Mouse (Mus musculus): ENCODE data around the gene Ccdc146. TPM values are rescaled to one million over a fixed set of nuclear protein-coding genes. Genes with fewer than 3 reads are reported as not detected.

The Ccdc146 gene
- polyA plus RNA-seq, 1 experiment from 2014 or later, result 0.36 TPM

GRCm38 (mm10) chr5:21261202-21261844 is 163.2 kb downstream of the Ccdc146 start:
- H3K36me3 ChIP-seq (ENCODE audit: control insufficient read depth, insufficient read depth, low read length), result no peaks in the 10 kb centered on the region
- H3K27me3 ChIP-seq (ENCODE audit: control insufficient read depth, insufficient read depth, low read length), result no peaks in the 10 kb centered on the region
- ATAC-seq (replicated peaks; ENCODE audit: low FRiP score), result no peak
- H3K9me3 ChIP-seq (ENCODE audit: control insufficient read depth, low read length), result no peaks in the 10 kb centered on the region
- DNase-seq (ENCODE audit: low spot score), result no peak
- H3K4me2 ChIP-seq (ENCODE audit: low read depth, low read length, severe bottlenecking), result no peak overlapping the region
- H3K27ac ChIP-seq (ENCODE audit: low read depth, low read length), result no peak overlapping the region
- peaks cover 3% of the 10 kb centered on the region; the same call in 1 of the 2 replicates for H3K4me1 ChIP-seq (replicated peaks; ENCODE audit: control insufficient read depth, insufficient read depth, low read length)
- WGBS, result 62% methylated on average over 6 of the region's 6 CpGs
- no peak overlapping the region for H3K4me3 ChIP-seq (ENCODE audit: low read depth, low read length)
- H3K9ac ChIP-seq (ENCODE audit: low read length), result no peak overlapping the region

- WGBS, result 80% methylated on average over 7 of the region's 7 CpGs
These were observed 163.7 kb downstream of the Ccdc146 start for GRCm38 (mm10) chr5:21260746-21261145.

DNA sequence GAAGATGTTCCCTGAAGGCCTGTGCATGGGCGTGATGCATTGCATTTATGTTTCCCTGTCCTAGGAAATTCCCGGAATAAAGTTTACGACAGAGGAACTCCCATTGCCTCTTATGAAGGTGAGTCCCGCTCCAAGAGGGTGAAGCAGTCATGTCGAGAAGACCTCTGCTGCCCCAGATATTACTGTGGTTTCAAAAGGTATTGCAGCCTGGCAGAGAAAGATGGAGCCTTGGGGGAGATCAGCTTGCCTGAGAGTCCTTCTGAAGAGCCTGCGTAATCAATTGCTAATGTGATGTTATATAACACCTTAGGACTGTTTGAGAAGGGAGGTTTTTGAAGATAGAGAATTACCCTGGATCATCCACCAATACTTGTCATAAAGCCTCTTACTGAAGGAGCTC is 166.7 kb downstream of the Ccdc146 start:
- Histone ChIP-seq H3K9ac (ENCODE audit: low read length) (no peak overlapping the region), H3K27me3 (ENCODE audit: control insufficient read depth, insufficient read depth, low read length) (no peaks in the 10 kb centered on the region), H3K9me3 (ENCODE audit: control insufficient read depth, low read length) (no peaks in the 10 kb centered on the region), H3K4me3 (ENCODE audit: low read depth, low read length) (no peak overlapping the region), H3K4me1 (replicated peaks; ENCODE audit: control insufficient read depth, insufficient read depth, low read length) (no peaks in the 10 kb centered on the region; the same call in 1 of the 2 replicates), H3K36me3 (ENCODE audit: control insufficient read depth, insufficient read depth, low read length) (no peaks in the 10 kb centered on the region), H3K27ac (ENCODE audit: low read depth, low read length) (no peak overlapping the region), H3K4me2 (ENCODE audit: low read depth, low read length, severe bottlenecking) (no peak overlapping the region)
- WGBS, result 72% methylated on average over 6 of the region's 6 CpGs
- DNase-seq (ENCODE audit: low spot score), result peak; percentile 37
- no peak for ATAC-seq (replicated peaks; ENCODE audit: low FRiP score)

More at GRCm38 (mm10) chr5:21260746-21261145, 163.7 kb downstream of the Ccdc146 start:
- no peak overlapping the region for H3K27ac ChIP-seq (ENCODE audit: low read depth, low read length)
- peaks cover 3% of the 10 kb centered on the region; the same call in 1 of the 2 replicates for H3K4me1 ChIP-seq (replicated peaks; ENCODE audit: control insufficient read depth, insufficient read depth, low read length)
- ATAC-seq (replicated peaks; ENCODE audit: low FRiP score) (no peak), DNase-seq (ENCODE audit: low spot score) (no peak)
- H3K36me3 ChIP-seq (ENCODE audit: control insufficient read depth, insufficient read depth, low read length), result no peaks in the 10 kb centered on the region
- H3K9ac ChIP-seq (ENCODE audit: low read length), result no peak overlapping the region
- no peaks in the 10 kb centered on the region for H3K9me3 ChIP-seq (ENCODE audit: control insufficient read depth, low read length)
- H3K27me3 ChIP-seq (ENCODE audit: control insufficient read depth, insufficient read depth, low read length), result no peaks in the 10 kb centered on the region
- H3K4me3 ChIP-seq (ENCODE audit: low read depth, low read length), result no peak overlapping the region
- H3K4me2 ChIP-seq (ENCODE audit: low read depth, low read length, severe bottlenecking), result no peak overlapping the region

- no peaks in the 10 kb centered on the region for H3K27me3 ChIP-seq (ENCODE audit: control insufficient read depth, insufficient read depth, low read length)
- H3K4me3 ChIP-seq (ENCODE audit: low read depth, low read length), result no peak overlapping the region
- H3K9ac ChIP-seq (ENCODE audit: low read length), result no peak overlapping the region
- DNase-seq (ENCODE audit: low spot score) (peak; percentile 28), ATAC-seq (replicated peaks; ENCODE audit: low FRiP score) (no peak)
- no peaks in the 10 kb centered on the region for H3K36me3 ChIP-seq (ENCODE audit: control insufficient read depth, insufficient read depth, low read length)
- H3K4me1 ChIP-seq (replicated peaks; ENCODE audit: control insufficient read depth, insufficient read depth, low read length), result no peaks in the 10 kb centered on the region; the same call in 1 of the 2 replicates
- no peak overlapping the region for H3K4me2 ChIP-seq (ENCODE audit: low read depth, low read length, severe bottlenecking)
- WGBS, result 73% methylated on average over 4 of the region's 4 CpGs
- H3K27ac ChIP-seq (ENCODE audit: low read depth, low read length), result no peak overlapping the region
- H3K9me3 ChIP-seq (ENCODE audit: control insufficient read depth, low read length), result no peaks in the 10 kb centered on the region
These were observed 167.4 kb downstream of the Ccdc146 start for GRCm38 (mm10) chr5:21257126-21257525.

GRCm38 (mm10) chr5:21255551-21256132 is 168.8 kb downstream of the Ccdc146 start:
- no peak overlapping the region for H3K9ac ChIP-seq (ENCODE audit: low read length)
- no peaks in the 10 kb centered on the region for H3K9me3 ChIP-seq (ENCODE audit: control insufficient read depth, low read length)
- no peaks in the 10 kb centered on the region for H3K36me3 ChIP-seq (ENCODE audit: control insufficient read depth, insufficient read depth, low read length)
- WGBS, result 86% methylated on average over 5 of the region's 5 CpGs
- DNase-seq (ENCODE audit: low spot score), result peak; percentile 40
- no peak overlapping the region for H3K4me2 ChIP-seq (ENCODE audit: low read depth, low read length, severe bottlenecking)
- no peaks in the 10 kb centered on the region for H3K4me1 ChIP-seq (replicated peaks; ENCODE audit: control insufficient read depth, insufficient read depth, low read length)
- H3K27me3 ChIP-seq (ENCODE audit: control insufficient read depth, insufficient read depth, low read length), result no peaks in the 10 kb centered on the region
- no peak overlapping the region for H3K27ac ChIP-seq (ENCODE audit: low read depth, low read length)
- ATAC-seq (replicated peaks; ENCODE audit: low FRiP score), result no peak
- H3K4me3 ChIP-seq (ENCODE audit: low read depth, low read length), result no peak overlapping the region

DNA sequence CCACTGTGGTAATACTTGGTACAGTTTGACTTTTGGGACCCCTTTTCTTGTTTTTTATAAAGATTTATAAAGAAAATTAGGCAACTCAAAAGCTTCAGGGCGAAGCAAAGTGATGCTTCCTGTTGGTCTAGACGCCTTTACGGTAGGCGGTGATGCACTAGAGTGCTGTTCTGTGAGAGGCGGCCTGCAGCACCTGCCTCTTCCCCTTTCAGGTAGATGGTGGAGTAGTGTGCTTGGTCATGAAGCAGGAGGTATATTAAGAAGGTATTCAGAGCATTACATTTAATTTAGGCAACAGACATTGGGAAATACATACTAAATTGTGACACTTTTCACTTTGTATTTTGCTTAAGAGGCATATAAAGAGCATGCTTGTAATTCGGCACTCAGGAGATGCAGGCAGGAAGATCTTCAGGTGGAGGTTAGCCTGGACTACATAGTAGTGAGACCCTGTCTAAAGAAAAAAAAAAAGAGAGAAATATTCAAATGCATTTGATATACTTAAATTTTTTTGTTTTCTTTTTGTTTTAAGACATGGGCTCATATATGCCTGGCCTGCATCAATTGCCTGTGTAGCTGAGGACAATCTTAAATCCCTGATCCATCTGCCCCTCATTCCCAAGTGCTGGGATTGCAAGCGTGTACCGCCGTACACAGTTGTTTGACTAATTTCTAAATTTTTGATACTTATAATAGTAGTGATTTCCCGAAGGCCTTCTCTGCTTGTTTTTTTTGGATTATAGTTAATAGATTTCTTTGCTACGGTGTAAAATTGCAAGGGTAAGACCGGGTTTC is 169.5 kb downstream of the Ccdc146 start:
- DNase-seq (ENCODE audit: low spot score), result peak; percentile 10
- H3K9me3 ChIP-seq (ENCODE audit: control insufficient read depth, low read length), result no peaks in the 10 kb centered on the region
- no peaks in the 10 kb centered on the region for H3K27me3 ChIP-seq (ENCODE audit: control insufficient read depth, insufficient read depth, low read length)
- no peak overlapping the region for H3K4me3 ChIP-seq (ENCODE audit: low read depth, low read length)
- H3K9ac ChIP-seq (ENCODE audit: low read length), result no peak overlapping the region
- H3K36me3 ChIP-seq (ENCODE audit: control insufficient read depth, insufficient read depth, low read length), result no peaks in the 10 kb centered on the region
- H3K4me2 ChIP-seq (ENCODE audit: low read depth, low read length, severe bottlenecking), result no peak overlapping the region
- ATAC-seq (replicated peaks; ENCODE audit: low FRiP score), result no peak
- WGBS, result 91% methylated on average over 12 of the region's 12 CpGs
- no peak overlapping the region for H3K27ac ChIP-seq (ENCODE audit: low read depth, low read length)
- H3K4me1 ChIP-seq (replicated peaks; ENCODE audit: control insufficient read depth, insufficient read depth, low read length), result no peaks in the 10 kb centered on the region

- Histone ChIP-seq H3K9me3 (ENCODE audit: control insufficient read depth, low read length) (no peaks in the 10 kb centered on the region), H3K4me1 (replicated peaks; ENCODE audit: control insufficient read depth, insufficient read depth, low read length) (no peaks in the 10 kb centered on the region), H3K27ac (ENCODE audit: low read depth, low read length) (no peak overlapping the region), H3K4me2 (ENCODE audit: low read depth, low read length, severe bottlenecking) (no peak overlapping the region), H3K36me3 (ENCODE audit: control insufficient read depth, insufficient read depth, low read length) (no peaks in the 10 kb centered on the region), H3K27me3 (ENCODE audit: control insufficient read depth, insufficient read depth, low read length) (no peaks in the 10 kb centered on the region), H3K4me3 (ENCODE audit: low read depth, low read length) (no peak overlapping the region), H3K9ac (ENCODE audit: low read length) (no peak overlapping the region)
- WGBS, result 77% methylated on average over 5 of the region's 5 CpGs
- no peak for ATAC-seq (replicated peaks; ENCODE audit: low FRiP score)
- no peak for DNase-seq (ENCODE audit: low spot score)
These were observed 175.6 kb downstream of the Ccdc146 start for GRCm38 (mm10) chr5:21248834-21249233.

GRCm38 (mm10) chr5:21247916-21248315 is 176.6 kb downstream of the Ccdc146 start:
- Histone ChIP-seq H3K4me1 (replicated peaks; ENCODE audit: control insufficient read depth, insufficient read depth, low read length) (no peaks in the 10 kb centered on the region), H3K9ac (ENCODE audit: low read length) (no peak overlapping the region), H3K36me3 (ENCODE audit: control insufficient read depth, insufficient read depth, low read length) (no peaks in the 10 kb centered on the region), H3K27me3 (ENCODE audit: control insufficient read depth, insufficient read depth, low read length) (no peaks in the 10 kb centered on the region), H3K9me3 (ENCODE audit: control insufficient read depth, low read length) (no peaks in the 10 kb centered on the region), H3K27ac (ENCODE audit: low read depth, low read length) (no peak overlapping the region), H3K4me3 (ENCODE audit: low read depth, low read length) (no peak overlapping the region), H3K4me2 (ENCODE audit: low read depth, low read length, severe bottlenecking) (no peak overlapping the region)
- ATAC-seq (replicated peaks; ENCODE audit: low FRiP score) (no peak), DNase-seq (ENCODE audit: low spot score) (no peak)
- 76% methylated on average over 2 of the region's 2 CpGs for WGBS
